Mouse (Mus musculus) bone marrow macrophage, adult 2 months (primary cell): ENCODE data around the gene Emilin2.

Source experiments
- CTCF ChIP-seq: IDR thresholded peaks from 2 replicates; pipeline ENCODE4 v1.5.1; 2012; ENCODE audit warnings: low read depth, mild to moderate bottlenecking, low read length, moderate library complexity
- POLR2A ChIP-seq: IDR thresholded peaks from 2 replicates; pipeline ENCODE4 v1.6.1; 2012; ENCODE audit warnings: mild to moderate bottlenecking, low read depth, low read length, borderline replicate concordance

DNA sequence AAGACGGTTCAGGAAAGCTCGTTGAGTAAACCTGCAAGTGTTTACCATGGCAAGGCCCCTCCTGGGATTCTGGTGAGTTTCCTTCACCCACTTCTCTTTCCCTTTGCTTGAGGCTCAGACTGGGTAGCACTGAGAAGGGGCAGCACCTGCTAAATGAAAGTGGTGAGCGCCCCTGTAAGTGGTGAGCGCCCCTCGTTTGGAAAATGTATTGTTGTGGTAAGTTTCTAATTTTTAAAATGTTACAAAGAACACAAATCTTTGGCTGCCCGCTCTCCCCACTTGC is 107.0 kb downstream of the Emilin2 start:
- no peak for TF ChIP-seq POLR2A
- no peak for TF ChIP-seq CTCF
